Mouse (Mus musculus) heart, postnatal 0 days (tissue): ENCODE data around the gene Hoxd4.

Experiments used
- CTCF ChIP-seq: IDR thresholded peaks from 2 replicates; pipeline ENCODE4 v1.5.1; 2016; ENCODE audit warnings: antibody characterized with exemption, control low read depth, low read depth
- EP300 ChIP-seq: IDR thresholded peaks from 2 replicates; pipeline ENCODE4 v1.6.1; 2016; ENCODE audit warnings: antibody characterized with exemption, low read depth

GRCm38 (mm10) chr2:74753711-74754110, 42.0 kb downstream of the Hoxd4 start:
- TF ChIP-seq CTCF (no peak), EP300 (no peak)
